Mouse (Mus musculus) liver, embryonic 12.5 days (tissue): Measurements from ENCODE around the gene Prg3. TPM values are rescaled to one million over a fixed set of nuclear protein-coding genes. Genes with fewer than 3 reads are reported as not detected.
A peak's percentile ranks its signal among the peaks of the same experiment; 100 is the strongest.

ENCODE experiments used
- ATAC-seq: fragments of 200-750 bp; cut with Nextera tagmentation; 2 replicates; pipeline ENCODE4 v1.8.0; 2017; ENCODE audit warnings: moderate number of reproducible peaks, mild to moderate bottlenecking, moderate library complexity
- H3K27ac ChIP-seq: fragments of 300-500 bp; sonication (generic); 2 replicates; pipeline ENCODE4 v1.5.1; 2016; ENCODE audit warnings: mild to moderate bottlenecking
- H3K27me3 ChIP-seq: fragments of 300-500 bp; sonication (generic); replicated peaks from 2 replicates; pipeline ENCODE4 v1.6.1; 2016; ENCODE audit warnings: mild to moderate bottlenecking, moderate library complexity
- H3K36me3 ChIP-seq: fragments of 300-500 bp; sonication (generic); 2 replicates; pipeline ENCODE4 v1.6.1; 2016; ENCODE audit warnings: mild to moderate bottlenecking, moderate library complexity
- H3K4me1 ChIP-seq: fragments of 300-500 bp; sonication (generic); 2 replicates; pipeline ENCODE4 v1.6.1; 2016
- H3K4me2 ChIP-seq: fragments of 300-500 bp; sonication (generic); 2 replicates; pipeline ENCODE4 v1.6.1; 2016; ENCODE audit warnings: mild to moderate bottlenecking, moderate library complexity
- H3K4me3 ChIP-seq: fragments of 300-500 bp; sonication (generic); 2 replicates; pipeline ENCODE4 v1.5.1; 2016; ENCODE audit warnings: mild to moderate bottlenecking, moderate library complexity
- H3K9ac ChIP-seq: fragments of 300-500 bp; sonication (generic); 2 replicates; pipeline ENCODE4 v1.6.1; 2016; ENCODE audit warnings: mild to moderate bottlenecking, moderate library complexity
- H3K9me3 ChIP-seq: fragments of 300-500 bp; sonication (generic); replicated peaks from 2 replicates; pipeline ENCODE4 v1.6.1; 2016; ENCODE audit warnings: mild to moderate bottlenecking, moderate library complexity
- WGBS: fragments of 180-500 bp; shearing (Covaris S2); methylation state at CpG from one replicate; pipeline ENCODE4 v1.1.7; 2016; ENCODE audit not compliant: insufficient replicate concordance; 5-methylcytosine and 5-hydroxymethylcytosine counted together
- polyA plus RNA-seq: library from polyadenylated mRNA; unstranded; fragments of >200 nt; fragmentation: Nextera tagmentation; extraction: Ambion mirVana; gene quantifications from 2 replicates; pipeline ENCODE4 v1.2.1, GENCODE M21; 2016

The Prg3 gene
- 3.1 and 7.1 TPM in 2 replicates for polyA plus RNA-seq

- no peak for ATAC-seq
- no peak within 1 kb of the TSS for H3K27ac ChIP-seq
- H3K36me3 ChIP-seq, result no peaks in the 10 kb centered on the region
- peaks cover 53% of the 10 kb centered on the region for H3K27me3 ChIP-seq
- H3K4me1 ChIP-seq, result peaks cover 3% of the 10 kb centered on the region; the same call in 1 of the 2 replicates
- WGBS, result 9% methylated on average over 1 of the region's 1 CpGs
- H3K4me3 ChIP-seq, result no peak within 1 kb of the TSS
- no peaks in the 10 kb centered on the region for H3K9me3 ChIP-seq
- no peak within 1 kb of the TSS for H3K9ac ChIP-seq
- no peak within 1 kb of the TSS for H3K4me2 ChIP-seq
Measured at GRCm38 (mm10) chr2:84987930-84988329, at the start of gene Prg3. TSS of gene Prg3 (plus strand) at chr2:84988215.

- 8% methylated on average over 5 of the region's 5 CpGs for whole genome bisulfite sequencing
- H3K27ac ChIP-seq, result peak overlapping the region; percentile 100
- peak overlapping the region; percentile 98 for H3K9ac ChIP-seq
- H3K9me3 ChIP-seq, result no peaks in the 10 kb centered on the region
- peaks cover 78% of the 10 kb centered on the region for H3K4me1 ChIP-seq
- peak overlapping the region; percentile 87 for H3K4me2 ChIP-seq
- H3K27me3 ChIP-seq, result no peaks in the 10 kb centered on the region
- peaks cover 54% of the 10 kb centered on the region for H3K36me3 ChIP-seq
- peak; percentile 90 for ATAC-seq
- H3K4me3 ChIP-seq, result peak overlapping the region; percentile 86
Measured at GRCm38 (mm10) chr2:84938249-84938946, 49.6 kb upstream of the Prg3 start.

- Histone ChIP-seq H3K4me1 (peaks cover 79% of the 10 kb centered on the region), H3K27me3 (no peaks in the 10 kb centered on the region), H3K4me2 (peak overlapping the region; percentile 87), H3K27ac (peak overlapping the region; percentile 100), H3K9ac (peak overlapping the region; percentile 98), H3K4me3 (peak overlapping the region; percentile 86), H3K9me3 (no peaks in the 10 kb centered on the region), H3K36me3 (peaks cover 63% of the 10 kb centered on the region)
- ATAC-seq, result no peak
- 18% methylated on average over 3 of the region's 3 CpGs for WGBS
Measured at GRCm38 (mm10) chr2:84939306-84939705, 48.7 kb upstream of the Prg3 start.

- peak overlapping the region; percentile 87 for H3K4me2 ChIP-seq
- peaks cover 67% of the 10 kb centered on the region for H3K36me3 ChIP-seq
- H3K27me3 ChIP-seq, result no peaks in the 10 kb centered on the region
- peaks cover 79% of the 10 kb centered on the region for H3K4me1 ChIP-seq
- WGBS, result 51% methylated on average over 6 of the region's 6 CpGs
- peak overlapping the region; percentile 100 for H3K27ac ChIP-seq
- H3K4me3 ChIP-seq, result peak overlapping the region; percentile 86
- peak; percentile 3; the same call in 1 of the 2 replicates for ATAC-seq
- H3K9ac ChIP-seq, result peak overlapping the region; percentile 98
- H3K9me3 ChIP-seq, result no peaks in the 10 kb centered on the region
Measured at GRCm38 (mm10) chr2:84939711-84940110, 48.3 kb upstream of the Prg3 start.

GRCm38 (mm10) chr2:84941332-84941731, 46.7 kb upstream of the Prg3 start:
- ATAC-seq, result no peak
- H3K9me3 ChIP-seq, result no peaks in the 10 kb centered on the region
- H3K4me3 ChIP-seq, result peak overlapping the region; percentile 86
- H3K9ac ChIP-seq, result peak overlapping the region; percentile 98; the same call in 1 of the 2 replicates
- peaks cover 83% of the 10 kb centered on the region for H3K36me3 ChIP-seq
- peaks cover 86% of the 10 kb centered on the region for H3K4me1 ChIP-seq
- H3K4me2 ChIP-seq, result peak overlapping the region; percentile 87
- H3K27me3 ChIP-seq, result no peaks in the 10 kb centered on the region
- WGBS, result 67% methylated on average over 2 of the region's 2 CpGs
- peak overlapping the region; percentile 100 for H3K27ac ChIP-seq

GRCm38 (mm10) chr2:84941795-84942194, 46.2 kb upstream of the Prg3 start:
- H3K27ac ChIP-seq, result peak overlapping the region; percentile 58
- WGBS, result 95% methylated on average over 4 of the region's 4 CpGs

GRCm38 (mm10) chr2:84947154-84947771, 40.8 kb upstream of the Prg3 start:
- Histone ChIP-seq H3K36me3 (peaks cover 100% of the 10 kb centered on the region), H3K27ac (peak overlapping the region; percentile 57; the same call in 1 of the 2 replicates), H3K4me2 (peak overlapping the region; percentile 35; the same call in 1 of the 2 replicates), H3K9me3 (no peaks in the 10 kb centered on the region), H3K4me3 (no peak overlapping the region), H3K9ac (peak overlapping the region; percentile 41), H3K4me1 (peaks cover 59% of the 10 kb centered on the region), H3K27me3 (no peaks in the 10 kb centered on the region)
- 66% methylated on average over 3 of the region's 3 CpGs for WGBS
- ATAC-seq, result peak; percentile 73

More at GRCm38 (mm10) chr2:84941795-84942194, 46.2 kb upstream of the Prg3 start:
- H3K4me1 ChIP-seq, result peaks cover 90% of the 10 kb centered on the region
- no peak overlapping the region for H3K4me3 ChIP-seq
- no peak for ATAC-seq
- peak overlapping the region; percentile 98; the same call in 1 of the 2 replicates for H3K9ac ChIP-seq
- no peaks in the 10 kb centered on the region for H3K27me3 ChIP-seq
- peaks cover 88% of the 10 kb centered on the region for H3K36me3 ChIP-seq
- no peaks in the 10 kb centered on the region for H3K9me3 ChIP-seq
- H3K4me2 ChIP-seq, result peak overlapping the region; percentile 32

GRCm38 (mm10) chr2:84948252-84948651, 39.8 kb upstream of the Prg3 start:
- WGBS, result 89% methylated on average over 7 of the region's 7 CpGs
- Histone ChIP-seq H3K27me3 (no peaks in the 10 kb centered on the region), H3K9ac (no peak overlapping the region), H3K9me3 (no peaks in the 10 kb centered on the region), H3K36me3 (peaks cover 100% of the 10 kb centered on the region), H3K4me3 (no peak overlapping the region), H3K27ac (peak overlapping the region; percentile 33; the same call in 1 of the 2 replicates), H3K4me1 (peaks cover 50% of the 10 kb centered on the region), H3K4me2 (no peak overlapping the region)
- no peak for ATAC-seq

- no peak overlapping the region for H3K4me2 ChIP-seq
- no peaks in the 10 kb centered on the region for H3K9me3 ChIP-seq
- peaks cover 100% of the 10 kb centered on the region for H3K36me3 ChIP-seq
- WGBS, result 85% methylated on average over 2 of the region's 2 CpGs
- H3K9ac ChIP-seq, result no peak overlapping the region
- H3K27ac ChIP-seq, result no peak overlapping the region
- peaks cover 45% of the 10 kb centered on the region for H3K4me1 ChIP-seq
- H3K4me3 ChIP-seq, result no peak overlapping the region
- no peak for ATAC-seq
- H3K27me3 ChIP-seq, result no peaks in the 10 kb centered on the region
Measured at GRCm38 (mm10) chr2:84948721-84949120, 39.3 kb upstream of the Prg3 start.

- Histone ChIP-seq H3K4me1 (peaks cover 22% of the 10 kb centered on the region), H3K9me3 (no peaks in the 10 kb centered on the region), H3K4me3 (no peak overlapping the region), H3K9ac (no peak overlapping the region), H3K36me3 (peaks cover 100% of the 10 kb centered on the region), H3K27me3 (no peaks in the 10 kb centered on the region), H3K27ac (no peak overlapping the region), H3K4me2 (no peak overlapping the region)
- WGBS, result 89% methylated on average over 8 of the region's 8 CpGs
- no peak for ATAC-seq
Measured at GRCm38 (mm10) chr2:84951027-84951426, 37.0 kb upstream of the Prg3 start.

- WGBS, result 98% methylated on average over 1 of the region's 1 CpGs
- Histone ChIP-seq H3K27me3 (no peaks in the 10 kb centered on the region), H3K36me3 (peaks cover 100% of the 10 kb centered on the region), H3K4me2 (no peak overlapping the region), H3K27ac (no peak overlapping the region), H3K4me1 (peaks cover 10% of the 10 kb centered on the region), H3K9me3 (no peaks in the 10 kb centered on the region), H3K9ac (no peak overlapping the region), H3K4me3 (no peak overlapping the region)
- no peak for ATAC-seq
Measured at GRCm38 (mm10) chr2:84952251-84952650, 35.8 kb upstream of the Prg3 start.

GRCm38 (mm10) chr2:84952693-84953092, 35.3 kb upstream of the Prg3 start:
- Histone ChIP-seq H3K36me3 (peaks cover 100% of the 10 kb centered on the region), H3K9ac (no peak overlapping the region), H3K4me1 (peaks cover 5% of the 10 kb centered on the region; the same call in 1 of the 2 replicates), H3K27me3 (no peaks in the 10 kb centered on the region), H3K9me3 (no peaks in the 10 kb centered on the region), H3K27ac (no peak overlapping the region), H3K4me2 (no peak overlapping the region), H3K4me3 (no peak overlapping the region)
- no peak for ATAC-seq
- whole genome bisulfite sequencing, result 82% methylated on average over 4 of the region's 4 CpGs
